Mouse (Mus musculus): Measurements from ENCODE around the gene Dhrs3. TPM values are rescaled to one million over a fixed set of nuclear protein-coding genes. Genes with fewer than 3 reads are reported as not detected.

Gene Dhrs3
- total RNA-seq, 1 experiment: 5.3 TPM

- in situ Hi-C loops (cut with MboI; ENCODE audit: low sequenced_read_pairs in 2 of 2, unreplicated experiment in 2 of 2): no loop called here
- DNase-seq (ENCODE audit: low read depth, low spot score): no peak
Observed at GRCm38 (mm10) chr4:144968371-144968770, 75.7 kb downstream of the Dhrs3 start.

GRCm38 (mm10) chr4:144969030-144969429 lies 76.4 kb downstream of the Dhrs3 start:
- H3K4me3 ChIP-seq (ENCODE audit: insufficient read depth in 1 of 2, low read depth in 1 of 2, low read length in 2 of 2, poor library complexity in 1 of 2, severe bottlenecking in 1 of 2): no peak overlapping the region
- no peaks in the 10 kb centered on the region for H3K36me3 ChIP-seq (ENCODE audit: control insufficient read depth, insufficient read depth, low read length, poor library complexity, severe bottlenecking)
- no peak overlapping the region for H3K9ac ChIP-seq (ENCODE audit: insufficient read depth, low read depth, low read length, poor library complexity, severe bottlenecking)
- DNase-seq (ENCODE audit: low read depth, low spot score): no peak
- no peaks in the 10 kb centered on the region for H3K9me3 ChIP-seq (ENCODE audit: control insufficient read depth, insufficient read depth, low read depth, low read length)
- no peak overlapping the region for H3K27ac ChIP-seq (ENCODE audit: insufficient read depth, low read depth, low read length, poor library complexity, severe bottlenecking)
- TF ChIP-seq HCFC1 (IDR thresholded peaks at IDR 0.05; ENCODE audit: borderline replicate concordance, insufficient read depth, low read length) (no peak), ZNF384 (IDR thresholded peaks at IDR 0.05; ENCODE audit: low read depth, low read length) (no peak), CHD2 (IDR thresholded peaks at IDR 0.05; ENCODE audit: low read depth, low read length) (no peak), MAFK (IDR thresholded peaks at IDR 0.05; ENCODE audit: insufficient read depth, low read depth, low read length) (no peak), ZC3H11A (IDR thresholded peaks at IDR 0.05; ENCODE audit: borderline replicate concordance, low read depth, low read length) (no peak)
- H3K4me1 ChIP-seq (ENCODE audit: control insufficient read depth in 2 of 2, insufficient read depth in 2 of 2, low read length in 2 of 2, poor library complexity in 1 of 2): no peaks in the 10 kb centered on the region
- in situ Hi-C loops (cut with MboI; ENCODE audit: low sequenced_read_pairs in 2 of 2, unreplicated experiment in 2 of 2): no loop called here

More at GRCm38 (mm10) chr4:144968371-144968770, 75.7 kb downstream of the Dhrs3 start:
- no peak for TF ChIP-seq MAFK (IDR thresholded peaks at IDR 0.05; ENCODE audit: insufficient read depth, low read depth, low read length)
- TF ChIP-seq ZNF384 (IDR thresholded peaks at IDR 0.05; ENCODE audit: low read depth, low read length): no peak
- TF ChIP-seq CHD2 (IDR thresholded peaks at IDR 0.05; ENCODE audit: low read depth, low read length): no peak
- TF ChIP-seq HCFC1 (IDR thresholded peaks at IDR 0.05; ENCODE audit: borderline replicate concordance, insufficient read depth, low read length): no peak
- TF ChIP-seq ZC3H11A (IDR thresholded peaks at IDR 0.05; ENCODE audit: borderline replicate concordance, low read depth, low read length): no peak
- no peaks in the 10 kb centered on the region for H3K36me3 ChIP-seq (ENCODE audit: control insufficient read depth, insufficient read depth, low read length, poor library complexity, severe bottlenecking)
- H3K9me3 ChIP-seq (ENCODE audit: control insufficient read depth, insufficient read depth, low read depth, low read length): no peaks in the 10 kb centered on the region
- H3K4me1 ChIP-seq (ENCODE audit: control insufficient read depth in 2 of 2, insufficient read depth in 2 of 2, low read length in 2 of 2, poor library complexity in 1 of 2): no peaks in the 10 kb centered on the region
- H3K4me3 ChIP-seq (ENCODE audit: insufficient read depth in 1 of 2, low read depth in 1 of 2, low read length in 2 of 2, poor library complexity in 1 of 2, severe bottlenecking in 1 of 2): no peak overlapping the region
- no peak overlapping the region for H3K9ac ChIP-seq (ENCODE audit: insufficient read depth, low read depth, low read length, poor library complexity, severe bottlenecking)
- H3K27ac ChIP-seq (ENCODE audit: insufficient read depth, low read depth, low read length, poor library complexity, severe bottlenecking): no peak overlapping the region

- H3K36me3 ChIP-seq (ENCODE audit: control insufficient read depth, insufficient read depth, low read length, poor library complexity, severe bottlenecking): no peaks in the 10 kb centered on the region
- in situ Hi-C loops (cut with MboI; ENCODE audit: low sequenced_read_pairs in 2 of 2, unreplicated experiment in 2 of 2): no loop called here
- TF ChIP-seq HCFC1 (IDR thresholded peaks at IDR 0.05; ENCODE audit: borderline replicate concordance, insufficient read depth, low read length) (no peak), ZNF384 (IDR thresholded peaks at IDR 0.05; ENCODE audit: low read depth, low read length) (no peak), ZC3H11A (IDR thresholded peaks at IDR 0.05; ENCODE audit: borderline replicate concordance, low read depth, low read length) (no peak), MAFK (IDR thresholded peaks at IDR 0.05; ENCODE audit: insufficient read depth, low read depth, low read length) (no peak), CHD2 (IDR thresholded peaks at IDR 0.05; ENCODE audit: low read depth, low read length) (no peak)
Observed at GRCm38 (mm10) chr4:144971048-144971447, 78.4 kb downstream of the Dhrs3 start.

GRCm38 (mm10) chr4:144972948-144973720 lies 80.5 kb downstream of the Dhrs3 start:
- no peaks in the 10 kb centered on the region for H3K9me3 ChIP-seq (ENCODE audit: control insufficient read depth, insufficient read depth, low read depth, low read length)
- no peaks in the 10 kb centered on the region for H3K36me3 ChIP-seq (ENCODE audit: control insufficient read depth, insufficient read depth, low read length, poor library complexity, severe bottlenecking)
- in situ Hi-C loops (cut with MboI; ENCODE audit: low sequenced_read_pairs in 2 of 2, unreplicated experiment in 2 of 2): no loop called here
- DNase-seq (ENCODE audit: low read depth, low spot score): no peak
- H3K9ac ChIP-seq (ENCODE audit: insufficient read depth, low read depth, low read length, poor library complexity, severe bottlenecking): no peak overlapping the region
- H3K4me1 ChIP-seq (ENCODE audit: control insufficient read depth in 2 of 2, insufficient read depth in 2 of 2, low read length in 2 of 2, poor library complexity in 1 of 2): no peaks in the 10 kb centered on the region
- TF ChIP-seq MAFK (IDR thresholded peaks at IDR 0.05; ENCODE audit: insufficient read depth, low read depth, low read length) (no peak), ZNF384 (IDR thresholded peaks at IDR 0.05; ENCODE audit: low read depth, low read length) (no peak), CHD2 (IDR thresholded peaks at IDR 0.05; ENCODE audit: low read depth, low read length) (no peak), ZC3H11A (IDR thresholded peaks at IDR 0.05; ENCODE audit: borderline replicate concordance, low read depth, low read length) (no peak), HCFC1 (IDR thresholded peaks at IDR 0.05; ENCODE audit: borderline replicate concordance, insufficient read depth, low read length) (no peak)
- no peak overlapping the region for H3K27ac ChIP-seq (ENCODE audit: insufficient read depth, low read depth, low read length, poor library complexity, severe bottlenecking)
- H3K4me3 ChIP-seq (ENCODE audit: insufficient read depth in 1 of 2, low read depth in 1 of 2, low read length in 2 of 2, poor library complexity in 1 of 2, severe bottlenecking in 1 of 2): no peak overlapping the region

More at GRCm38 (mm10) chr4:144971048-144971447, 78.4 kb downstream of the Dhrs3 start:
- Histone ChIP-seq H3K27ac (ENCODE audit: insufficient read depth, low read depth, low read length, poor library complexity, severe bottlenecking) (no peak overlapping the region), H3K9me3 (ENCODE audit: control insufficient read depth, insufficient read depth, low read depth, low read length) (no peaks in the 10 kb centered on the region), H3K4me3 (ENCODE audit: insufficient read depth in 1 of 2, low read depth in 1 of 2, low read length in 2 of 2, poor library complexity in 1 of 2, severe bottlenecking in 1 of 2) (no peak overlapping the region), H3K9ac (ENCODE audit: insufficient read depth, low read depth, low read length, poor library complexity, severe bottlenecking) (no peak overlapping the region), H3K4me1 (ENCODE audit: control insufficient read depth in 2 of 2, insufficient read depth in 2 of 2, low read length in 2 of 2, poor library complexity in 1 of 2) (no peaks in the 10 kb centered on the region)
- DNase-seq (ENCODE audit: low read depth, low spot score): no peak

Measured in ES-E14 (cell line).